Mouse (Mus musculus) left cerebral cortex, postnatal 36 days (tissue): Measurements from ENCODE around the gene Fut7. TPM values are rescaled to one million over a fixed set of nuclear protein-coding genes. Genes with fewer than 3 reads are reported as not detected.

Experiments
- DNase-seq, 2 experiments: peaks; one replicate each; pipeline ENCODE4 v3.0.0; 2021 to 2022; ENCODE audit warnings: low spot score in 2 of 2, mixed read lengths in 1 of 2
- intact Hi-C: fragments of 180-260 bp; cut with DNase I; formaldehyde crosslinking; loops from one replicate; pipeline ENCODE4 v1.15.1; 2025
- total RNA-seq, 2 experiments: library from RNA; stranded (reverse); gene quantifications; 2 replicates each; pipeline ENCODE4 v1.2.3; 2021

Gene Fut7
- total RNA-seq, 2 experiments from 2014 or later = 0.20 TPM; not detected in 1

GRCm38 (mm10) chr2:25417426-25417825 lies 5.6 kb upstream of the Fut7 start:
- DNase-seq = no peak
- intact Hi-C loops = no loop called here

GRCm38 (mm10) chr2:25421896-25422295 lies 1.2 kb upstream of the Fut7 start:
- DNase-seq = no peak

GRCm38 (mm10) chr2:25423626-25424025 lies 559 bp downstream of the Fut7 start:
- intact Hi-C loops = loop anchor here (10.0 kb wide), 1 partner anchor 71 kb away; the partner anchor contains the start of gene Lcn12
- DNase-seq = no peak

More at GRCm38 (mm10) chr2:25421896-25422295, 1.2 kb upstream of the Fut7 start:
- intact Hi-C loops = loop anchor here (10.0 kb wide), 1 partner anchor 73 kb away; the partner anchor contains the start of gene Lcn12

- intact Hi-C loops = loop anchor here (5.0 to 10.0 kb wide), 2 partner anchors 69 to 122 kb away; partner anchors contain the start of genes Lcn12 and Traf2
- no peak for DNase-seq
Observed at GRCm38 (mm10) chr2:25425481-25425880, 2.4 kb downstream of the Fut7 start.

GRCm38 (mm10) chr2:25426721-25427191 lies 3.7 kb downstream of the Fut7 start:
- intact Hi-C loops = loop anchor here (5.0 to 10.0 kb wide), 2 partner anchors 68 to 121 kb away; partner anchors contain the start of genes Lcn12 and Traf2
- DNase-seq = peak; percentile 41 to 52

- no peak for DNase-seq
- intact Hi-C loops = loop anchor here (5.0 to 10.0 kb wide), 2 partner anchors 68 to 120 kb away; partner anchors contain the start of genes Lcn12 and Traf2
Observed at GRCm38 (mm10) chr2:25427256-25427655, 4.2 kb downstream of the Fut7 start.

GRCm38 (mm10) chr2:25428442-25429236 lies 5.6 kb downstream of the Fut7 start, which contains the start of gene Abca2:
Gene Abca2, plus strand, starts transcription at chr2:25428703.
- peak; percentile 96 to 97 for DNase-seq
- intact Hi-C loops = loop anchor here (5.0 to 10.0 kb wide), 2 partner anchors 66 to 119 kb away; partner anchors contain the start of genes Lcn12 and Traf2

GRCm38 (mm10) chr2:25429435-25430180 lies 6.5 kb downstream of the Fut7 start:
- DNase-seq = no peak
- intact Hi-C loops = loop anchor here (2.0 to 10.0 kb wide), 3 partner anchors 31 to 118 kb away; partner anchors contain the start of genes Lcn12, Paxx and Traf2

- DNase-seq = peak in 1 of 2 experiments; percentile 33
- intact Hi-C loops = loop anchor here (2.0 kb wide), 1 partner anchor 30 kb away; the partner anchor contains the start of gene Paxx
Observed at GRCm38 (mm10) chr2:25430395-25431233, 7.5 kb downstream of the Fut7 start.

- DNase-seq = no peak
- intact Hi-C loops = loop anchor here (2.0 kb wide), 1 partner anchor 29 kb away; the partner anchor contains the start of gene Paxx
Observed at GRCm38 (mm10) chr2:25431308-25431855, 8.3 kb downstream of the Fut7 start.

- intact Hi-C loops = no loop called here
- no peak for DNase-seq
Observed at GRCm38 (mm10) chr2:25432326-25433098, 9.4 kb downstream of the Fut7 start.

- no peak for DNase-seq
- intact Hi-C loops = no loop called here
Observed at GRCm38 (mm10) chr2:25433101-25433500, 10.0 kb downstream of the Fut7 start.

GRCm38 (mm10) chr2:25434292-25434691 lies 11.2 kb downstream of the Fut7 start:
- no peak for DNase-seq
- intact Hi-C loops = no loop called here

GRCm38 (mm10) chr2:25436286-25436820 lies 13.3 kb downstream of the Fut7 start:
- intact Hi-C loops = no loop called here
- no peak for DNase-seq

- intact Hi-C loops = no loop called here
- DNase-seq = no peak
Observed at GRCm38 (mm10) chr2:25441067-25441466, 18.0 kb downstream of the Fut7 start.

- intact Hi-C loops = no loop called here
- no peak for DNase-seq
Observed at GRCm38 (mm10) chr2:25442682-25443081, 19.6 kb downstream of the Fut7 start.

- no peak for DNase-seq
- intact Hi-C loops = no loop called here
Observed at GRCm38 (mm10) chr2:25450853-25451647, 28.0 kb downstream of the Fut7 start.
